Mouse (Mus musculus) embryonic facial prominence, embryonic 12.5 days (tissue): ENCODE results near the gene Ampd3. TPM values are rescaled to one million over a fixed set of nuclear protein-coding genes. Genes with fewer than 3 reads are reported as not detected.

Experiments used
- ATAC-seq: fragments of 200-750 bp; cut with Nextera tagmentation; 2 replicates; pipeline ENCODE4 v1.8.0; 2017; ENCODE audit not compliant: insufficient number of reproducible peaks, insufficient read depth, low FRiP score, low TSS enrichment
- H3K27ac ChIP-seq: fragments of 300-500 bp; sonication (generic); 2 replicates; pipeline ENCODE4 v1.5.1; 2016; ENCODE audit warnings: mild to moderate bottlenecking
- H3K27me3 ChIP-seq: fragments of 300-500 bp; sonication (generic); 2 replicates; pipeline ENCODE4 v1.6.1; 2016; ENCODE audit warnings: mild to moderate bottlenecking, moderate library complexity
- H3K36me3 ChIP-seq: fragments of 300-500 bp; sonication (generic); 2 replicates; pipeline ENCODE4 v1.6.1; 2016; ENCODE audit warnings: mild to moderate bottlenecking
- H3K4me1 ChIP-seq: fragments of 300-500 bp; sonication (generic); 2 replicates; pipeline ENCODE4 v1.6.1; 2016
- H3K4me2 ChIP-seq: fragments of 300-500 bp; sonication (generic); replicated peaks from 2 replicates; pipeline ENCODE4 v1.6.1; 2016; ENCODE audit warnings: mild to moderate bottlenecking, moderate library complexity
- H3K4me3 ChIP-seq: fragments of 300-500 bp; sonication (generic); 2 replicates; pipeline ENCODE4 v1.5.1; 2016; ENCODE audit warnings: mild to moderate bottlenecking
- H3K9ac ChIP-seq: fragments of 300-500 bp; sonication (generic); 2 replicates; pipeline ENCODE4 v1.6.1; 2016; ENCODE audit warnings: mild to moderate bottlenecking, moderate library complexity
- H3K9me3 ChIP-seq: fragments of 300-500 bp; sonication (generic); 2 replicates; pipeline ENCODE4 v1.6.1; 2016; ENCODE audit warnings: mild to moderate bottlenecking, moderate library complexity
- WGBS: fragments of 180-500 bp; shearing (Covaris S2); methylation state at CpG from one replicate; pipeline ENCODE4 v1.1.7; 2016; 5-methylcytosine and 5-hydroxymethylcytosine counted together
- microRNA-seq: library from miRNA; unstranded; fragments of <30 nt; microRNA quantifications from one replicate; pipeline ENCODE4, GENCODE M21; 2017
- polyA plus RNA-seq: library from polyadenylated mRNA; unstranded; fragments of >200 nt; fragmentation: Nextera tagmentation; extraction: Ambion mirVana; gene quantifications from 2 replicates; pipeline ENCODE4 v1.2.1, GENCODE M21; 2016

Gene Ampd3
- polyA plus RNA-seq, 1 experiment from 2014 or later, result 3.2 TPM

- no peak for ATAC-seq
- H3K4me3 ChIP-seq, result no peak overlapping the region
- H3K4me2 ChIP-seq, result no peak overlapping the region
- WGBS, result 68% methylated on average over 7 of the region's 7 CpGs
- peaks cover 5% of the 10 kb centered on the region for H3K4me1 ChIP-seq
- no peaks in the 10 kb centered on the region for H3K9me3 ChIP-seq
- H3K36me3 ChIP-seq, result no peaks in the 10 kb centered on the region
- H3K27ac ChIP-seq, result no peak overlapping the region
- H3K9ac ChIP-seq, result no peak overlapping the region
- no peaks in the 10 kb centered on the region for H3K27me3 ChIP-seq
Measured at GRCm38 (mm10) chr7:110851541-110852203, 83.7 kb downstream of the Ampd3 start.

- H3K9ac ChIP-seq, result no peak overlapping the region
- peaks cover 5% of the 10 kb centered on the region for H3K4me1 ChIP-seq
- no peak for ATAC-seq
- H3K9me3 ChIP-seq, result no peaks in the 10 kb centered on the region
- H3K27me3 ChIP-seq, result no peaks in the 10 kb centered on the region
- H3K4me2 ChIP-seq, result no peak overlapping the region
- H3K36me3 ChIP-seq, result no peaks in the 10 kb centered on the region
- H3K4me3 ChIP-seq, result no peak overlapping the region
- 62% methylated on average over 10 of the region's 10 CpGs for WGBS
- no peak overlapping the region for H3K27ac ChIP-seq
Measured at GRCm38 (mm10) chr7:110853611-110854010, 85.6 kb downstream of the Ampd3 start.

- H3K9ac ChIP-seq, result no peak overlapping the region
- no peak overlapping the region for H3K27ac ChIP-seq
- H3K27me3 ChIP-seq, result no peaks in the 10 kb centered on the region
- no peak overlapping the region for H3K4me3 ChIP-seq
- peaks cover 5% of the 10 kb centered on the region for H3K4me1 ChIP-seq
- no peak overlapping the region for H3K4me2 ChIP-seq
- 57% methylated on average over 3 of the region's 3 CpGs for WGBS
- no peaks in the 10 kb centered on the region for H3K9me3 ChIP-seq
- H3K36me3 ChIP-seq, result no peaks in the 10 kb centered on the region
- ATAC-seq, result no peak
Measured at GRCm38 (mm10) chr7:110854519-110854918, 86.5 kb downstream of the Ampd3 start.

GRCm38 (mm10) chr7:110854927-110855546 lies 87.0 kb downstream of the Ampd3 start:
- Histone ChIP-seq H3K36me3 (no peaks in the 10 kb centered on the region), H3K9ac (no peak overlapping the region), H3K4me2 (no peak overlapping the region), H3K9me3 (no peaks in the 10 kb centered on the region), H3K4me1 (peaks cover 5% of the 10 kb centered on the region), H3K27me3 (no peaks in the 10 kb centered on the region), H3K4me3 (no peak overlapping the region), H3K27ac (no peak overlapping the region)
- 77% methylated on average over 8 of the region's 8 CpGs for WGBS
- no peak for ATAC-seq

GRCm38 (mm10) chr7:110855604-110856003 lies 87.6 kb downstream of the Ampd3 start:
- H3K9ac ChIP-seq, result no peak overlapping the region
- no peak overlapping the region for H3K4me3 ChIP-seq
- H3K4me1 ChIP-seq, result peaks cover 5% of the 10 kb centered on the region
- H3K36me3 ChIP-seq, result no peaks in the 10 kb centered on the region
- H3K27me3 ChIP-seq, result no peaks in the 10 kb centered on the region
- no peak overlapping the region for H3K4me2 ChIP-seq
- no peaks in the 10 kb centered on the region for H3K9me3 ChIP-seq
- no peak for ATAC-seq
- no peak overlapping the region for H3K27ac ChIP-seq
- WGBS, result 79% methylated on average over 1 of the region's 1 CpGs

GRCm38 (mm10) chr7:110860129-110860528 lies 92.1 kb downstream of the Ampd3 start:
- Histone ChIP-seq H3K27ac (no peak overlapping the region), H3K4me1 (peaks cover 3% of the 10 kb centered on the region; the same call in 1 of the 2 replicates), H3K27me3 (no peaks in the 10 kb centered on the region), H3K4me2 (no peak overlapping the region), H3K9ac (no peak overlapping the region), H3K9me3 (no peaks in the 10 kb centered on the region), H3K36me3 (no peaks in the 10 kb centered on the region), H3K4me3 (no peak overlapping the region)
- ATAC-seq, result no peak
- WGBS, result 61% methylated on average over 5 of the region's 5 CpGs

Small RNAs within 50 kb of the gene (microRNA-seq; reads per million reads assigned to microRNA genes)
- not detected for gene Gm47282

Other genes starting within 250 kb of the Ampd3 start
- gene Sbf2, start 153.3 kb upstream of the Ampd3 start, polyA plus RNA-seq, result 34.6 and 35.2 TPM in 2 replicates
- 1.9 and 2.1 TPM in 2 replicates for gene Adm, start 140.5 kb upstream of the Ampd3 start, polyA plus RNA-seq
- gene Rnf141, start 76.3 kb downstream of the Ampd3 start, polyA plus RNA-seq, result 17.2 and 19.9 TPM in 2 replicates
- 1.1 and 1.2 TPM in 2 replicates for gene Lyve1, start 95.0 kb downstream of the Ampd3 start, polyA plus RNA-seq
- gene Mrvi1, start 214.3 kb downstream of the Ampd3 start, polyA plus RNA-seq, result 1.2 and 1.5 TPM in 2 replicates